Mouse (Mus musculus) gastrocnemius, adult 2 months (tissue): ENCODE measurements around the gene Usp29. TPM values are rescaled to one million over a fixed set of nuclear protein-coding genes. Genes with fewer than 3 reads are reported as not detected.

Source experiments
- DNase-seq: peaks from one replicate; pipeline ENCODE4 v3.0.0; 2022
- H3K27ac ChIP-seq: fragments of 200-600 bp; 2 replicates; pipeline ENCODE4 v1.8.1; 2022; ENCODE audit warnings: mild to moderate bottlenecking
- H3K4me3 ChIP-seq: fragments of 200-600 bp; 2 replicates; pipeline ENCODE4 v1.8.1; 2022; ENCODE audit warnings: mild to moderate bottlenecking, moderate library complexity
- CTCF ChIP-seq: fragments of 200-600 bp; IDR thresholded peaks from 2 replicates; pipeline ENCODE4 v1.8.1; 2022; ENCODE audit warnings: antibody characterized with exemption, mild to moderate bottlenecking, moderate library complexity
- intact Hi-C: fragments of 180-260 bp; cut with DNase I; formaldehyde crosslinking; loops from one replicate; pipeline ENCODE4 v1.15.1; 2025
- total RNA-seq, 2 experiments: library from RNA; stranded (reverse); gene quantifications; 2 replicates each; pipeline ENCODE4 v1.2.3; 2021

The Usp29 gene
- total RNA-seq, 2 experiments from 2014 or later, result 0.05 to 0.14 TPM

- no peak for DNase-seq
- intact Hi-C loops, result no loop called here
- H3K27ac ChIP-seq, result no peak overlapping the region
Observed at GRCm38 (mm10) chr7:6800586-6801441, 70.4 kb downstream of the Usp29 start.

GRCm38 (mm10) chr7:6801642-6802041 lies 71.3 kb downstream of the Usp29 start:
- DNase-seq, result no peak

More at GRCm38 (mm10) chr7:6800586-6801441, 70.4 kb downstream of the Usp29 start:
- no peak for TF ChIP-seq CTCF
- H3K4me3 ChIP-seq, result no peak overlapping the region

DNA sequence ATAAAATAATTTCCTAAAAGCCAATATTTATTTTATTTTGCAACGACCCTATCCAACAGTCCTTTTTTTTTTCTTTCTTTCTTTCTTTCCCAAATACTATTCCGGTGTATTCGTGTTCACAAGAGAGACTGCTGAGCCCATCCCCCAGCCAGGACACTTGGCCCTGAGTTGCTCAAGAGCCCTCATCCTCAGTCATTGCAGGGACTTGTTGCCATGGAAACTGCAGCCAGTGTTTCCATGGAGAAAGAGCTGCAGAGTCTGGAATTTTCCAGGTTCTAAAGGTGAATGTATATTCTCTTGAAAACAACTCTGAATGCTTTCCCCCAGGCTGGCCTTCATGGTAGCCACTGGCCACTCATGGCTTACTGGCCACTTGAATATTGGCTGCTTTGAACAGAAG lies 80.2 kb downstream of the Usp29 start:
- no peak overlapping the region for H3K4me3 ChIP-seq
- no peak for TF ChIP-seq CTCF
- intact Hi-C loops, result no loop called here
- no peak overlapping the region for H3K27ac ChIP-seq
- no peak for DNase-seq

More at GRCm38 (mm10) chr7:6801642-6802041, 71.3 kb downstream of the Usp29 start:
- no peak for TF ChIP-seq CTCF
- intact Hi-C loops, result no loop called here
- H3K27ac ChIP-seq, result no peak overlapping the region
- no peak overlapping the region for H3K4me3 ChIP-seq

- intact Hi-C loops, result no loop called here
- no peak for TF ChIP-seq CTCF
- no peak for DNase-seq
- no peak overlapping the region for H3K4me3 ChIP-seq
- H3K27ac ChIP-seq, result no peak overlapping the region
Observed at GRCm38 (mm10) chr7:6814971-6815370, 84.6 kb downstream of the Usp29 start.

DNA sequence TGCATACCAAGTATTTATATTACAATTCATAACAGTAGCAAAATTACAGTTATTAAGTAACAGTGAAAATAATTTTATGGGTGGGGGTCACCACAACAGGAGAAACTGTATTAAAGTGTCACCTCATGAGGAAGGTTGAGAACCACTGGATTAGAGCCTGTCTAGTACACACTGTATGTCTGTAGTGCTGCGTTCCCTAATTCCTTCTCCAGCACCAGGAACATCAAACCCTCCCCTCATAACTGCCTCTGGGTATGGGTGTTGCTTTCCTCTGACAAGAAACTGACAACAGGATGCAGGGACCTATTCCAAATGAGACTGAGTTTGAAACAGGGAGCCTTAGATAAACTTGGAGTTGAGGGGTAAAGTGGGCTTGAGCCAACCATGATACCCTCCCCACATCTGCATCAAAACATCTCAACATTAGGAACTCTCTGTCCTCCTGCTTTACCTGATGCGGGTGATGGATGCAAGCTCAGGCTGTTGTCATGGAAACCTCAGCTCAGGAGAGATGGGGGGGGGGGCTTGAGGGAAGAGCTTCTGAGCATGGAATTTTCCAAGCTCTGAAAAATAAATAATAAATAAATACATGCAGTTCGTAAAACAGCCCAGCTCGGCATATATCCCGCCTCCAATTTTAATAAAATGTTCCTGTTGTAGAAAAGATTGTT lies 86.5 kb downstream of the Usp29 start:
- DNase-seq, result no peak
- no peak for TF ChIP-seq CTCF
- no peak overlapping the region for H3K4me3 ChIP-seq
- no peak overlapping the region for H3K27ac ChIP-seq
- intact Hi-C loops, result no loop called here

DNA sequence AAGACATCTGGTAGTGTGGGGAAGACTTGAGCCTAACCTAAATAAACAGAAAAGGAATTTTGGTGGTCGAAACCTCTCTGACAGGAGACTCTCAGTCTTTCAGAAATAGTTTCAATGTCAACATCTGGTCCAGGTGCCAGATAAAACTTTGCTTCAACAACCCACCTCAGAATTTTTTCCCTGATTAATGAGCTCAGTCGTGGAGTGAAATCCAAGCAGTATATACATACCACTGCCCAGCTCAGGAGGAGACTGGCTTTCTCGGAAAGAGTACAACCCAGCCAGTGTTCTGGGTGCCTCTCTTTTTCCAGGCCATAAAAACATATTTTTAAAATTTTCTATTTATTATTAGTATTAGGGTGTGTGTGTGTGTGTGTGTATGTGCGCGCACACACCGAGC lies 89.9 kb downstream of the Usp29 start:
- intact Hi-C loops, result loop anchor here (10.0 kb wide), 1 partner anchor 95 kb away; no protein-coding TSS in a partner anchor
- no peak overlapping the region for H3K4me3 ChIP-seq
- no peak for TF ChIP-seq CTCF
- H3K27ac ChIP-seq, result no peak overlapping the region
- DNase-seq, result no peak

- Histone ChIP-seq H3K27ac (no peak overlapping the region), H3K4me3 (no peak overlapping the region)
- TF ChIP-seq CTCF, result no peak
- no peak for DNase-seq
- intact Hi-C loops, result loop anchor here (10.0 kb wide), 1 partner anchor 92 kb away; no protein-coding TSS in a partner anchor
Observed at GRCm38 (mm10) chr7:6822633-6823032, 92.3 kb downstream of the Usp29 start.

- no peak overlapping the region for H3K27ac ChIP-seq
- no peak for DNase-seq
- no peak overlapping the region for H3K4me3 ChIP-seq
- intact Hi-C loops, result loop anchor here (10.0 kb wide), 1 partner anchor 91 kb away; no protein-coding TSS in a partner anchor
- TF ChIP-seq CTCF, result no peak
Observed at GRCm38 (mm10) chr7:6823673-6824072, 93.3 kb downstream of the Usp29 start.

- intact Hi-C loops, result loop anchor here (5.0 to 10.0 kb wide), 2 partner anchors 89 to 94 kb away; partner anchors contain the start of genes Peg3 and Usp29
- Histone ChIP-seq H3K27ac (peak overlapping the region; percentile 65), H3K4me3 (no peak overlapping the region; the same call in 1 of the 2 replicates)
- no peak for TF ChIP-seq CTCF
- peak; percentile 67 for DNase-seq
Observed at GRCm38 (mm10) chr7:6825966-6826647, 95.7 kb downstream of the Usp29 start.

DNA sequence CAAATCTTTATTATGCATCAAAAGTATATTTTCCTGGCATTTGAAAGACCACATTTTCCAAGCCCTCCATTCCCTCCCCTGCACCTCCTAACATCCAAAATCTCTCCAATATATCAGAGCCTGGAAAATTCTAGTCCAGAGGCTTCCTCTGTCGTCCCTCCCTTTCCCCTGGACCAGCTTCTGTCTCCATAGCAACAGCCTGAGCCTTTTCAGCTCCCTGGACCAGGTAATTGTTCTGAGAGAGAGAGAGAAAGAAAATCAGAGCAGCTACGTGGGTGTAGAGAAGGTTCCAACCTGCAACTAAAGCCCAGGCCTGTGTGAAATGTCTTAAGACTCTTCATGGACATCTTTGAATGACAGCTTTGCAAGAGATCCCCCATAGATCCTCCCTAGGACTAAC lies 98.8 kb downstream of the Usp29 start:
- no peak overlapping the region for H3K4me3 ChIP-seq
- no peak for TF ChIP-seq CTCF
- no peak for DNase-seq
- no peak overlapping the region for H3K27ac ChIP-seq
- intact Hi-C loops, result loop anchor here (5.0 to 10.0 kb wide), 2 partner anchors 86 to 97 kb away; partner anchors contain the start of genes Peg3 and Usp29

- Histone ChIP-seq H3K27ac (no peak overlapping the region), H3K4me3 (no peak overlapping the region)
- intact Hi-C loops, result no loop called here
- TF ChIP-seq CTCF, result no peak
- DNase-seq, result no peak
Observed at GRCm38 (mm10) chr7:6834950-6835349, 104.6 kb downstream of the Usp29 start.

DNA sequence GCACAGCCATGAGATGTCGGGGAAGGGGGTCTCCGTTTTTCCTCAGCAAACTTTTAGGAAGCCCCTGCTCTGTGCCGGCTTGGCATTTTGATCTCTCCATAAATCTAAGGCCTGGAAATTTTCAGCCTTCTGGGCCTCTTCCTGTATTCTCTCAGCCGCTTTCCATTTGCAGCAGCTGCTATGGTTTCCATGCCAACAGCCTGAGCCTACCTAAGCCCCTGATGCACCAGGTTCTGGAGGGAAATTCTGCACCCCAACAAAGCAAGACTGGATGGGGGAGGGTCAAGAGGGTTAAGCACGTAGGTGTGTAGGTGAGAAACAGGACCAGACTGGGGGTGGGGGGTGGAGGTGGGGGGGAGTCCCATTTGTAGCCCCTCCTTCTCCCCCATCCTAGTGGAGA lies 105.0 kb downstream of the Usp29 start:
- TF ChIP-seq CTCF, result no peak
- H3K4me3 ChIP-seq, result no peak overlapping the region
- DNase-seq, result no peak
- no peak overlapping the region for H3K27ac ChIP-seq
- intact Hi-C loops, result no loop called here
